Mouse (Mus musculus) E14TG2a.4 (cell line): ENCODE measurements around the gene Serpina1d.
"Not testable (repeated sequence)": the region's sequence is repeated elsewhere in the genome, so short reads cannot be mapped to it uniquely, and the experiment has no call there.

Experiments
- H3K27me3 ChIP-seq: 2 replicates; pipeline ENCODE4 v1.6.1; 2014; ENCODE audit warnings: low read length, control low read depth; ENCODE audit not compliant: insufficient read depth
- H3K36me3 ChIP-seq: 2 replicates; pipeline ENCODE4 v1.6.1; 2014; ENCODE audit warnings: low read length, control low read depth; ENCODE audit not compliant: insufficient read depth
- H3K4me1 ChIP-seq: replicated peaks from 2 replicates; pipeline ENCODE4 v1.6.1; 2014; ENCODE audit warnings: low read depth, low read length, control low read depth
- H3K4me3 ChIP-seq: replicated peaks from 2 replicates; pipeline ENCODE4 v1.5.1; 2014; ENCODE audit warnings: mild to moderate bottlenecking, low read length
- H3K9me3 ChIP-seq: 2 replicates; pipeline ENCODE4 v1.6.1; 2014; ENCODE audit warnings: low read length, control low read depth

The Serpina1d gene

GRCm38 (mm10) chr12:103773246-103773851 is at the start of gene Serpina1d:
TSS of gene Serpina1d (minus strand) at chr12:103773592.
- not testable (repeated sequence) for H3K4me3 ChIP-seq, H3K27me3 ChIP-seq, H3K9me3 ChIP-seq, H3K36me3 ChIP-seq, H3K4me1 ChIP-seq

GRCm38 (mm10) chr12:103770597-103770996 is 2.8 kb downstream of the Serpina1d start:
- not testable (repeated sequence) for H3K4me1 ChIP-seq, H3K27me3 ChIP-seq, H3K4me3 ChIP-seq, H3K9me3 ChIP-seq, H3K36me3 ChIP-seq

- not testable (repeated sequence) for H3K4me3 ChIP-seq, H3K27me3 ChIP-seq, H3K36me3 ChIP-seq, H3K4me1 ChIP-seq
- H3K9me3 ChIP-seq, result peaks cover 17% of the 10 kb centered on the region
Observed at GRCm38 (mm10) chr12:103763083-103763482, 10.3 kb downstream of the Serpina1d start.

DNA sequence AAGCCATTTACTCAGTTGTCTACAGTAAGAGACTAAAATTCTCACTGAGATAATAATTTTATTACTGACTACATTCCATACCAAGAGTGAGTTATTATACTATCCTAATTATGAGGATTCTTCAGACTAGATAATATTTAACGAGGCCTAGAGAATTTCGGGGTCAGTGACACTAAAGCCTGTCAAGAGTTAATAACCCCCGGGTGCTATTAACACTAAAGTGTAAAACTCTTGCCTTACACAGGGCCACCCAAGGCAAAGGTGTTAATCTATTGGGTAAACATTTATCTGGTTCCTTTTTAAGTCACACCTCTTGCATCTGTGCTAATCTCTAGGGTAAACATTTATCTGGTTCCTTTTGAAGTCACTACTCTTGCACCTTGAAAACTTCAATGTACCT is 13.1 kb downstream of the Serpina1d start:
- H3K9me3 ChIP-seq, result peaks cover 11% of the 10 kb centered on the region
- H3K27me3 ChIP-seq, H3K4me3 ChIP-seq, H3K36me3 ChIP-seq, H3K4me1 ChIP-seq: not testable (repeated sequence)

DNA sequence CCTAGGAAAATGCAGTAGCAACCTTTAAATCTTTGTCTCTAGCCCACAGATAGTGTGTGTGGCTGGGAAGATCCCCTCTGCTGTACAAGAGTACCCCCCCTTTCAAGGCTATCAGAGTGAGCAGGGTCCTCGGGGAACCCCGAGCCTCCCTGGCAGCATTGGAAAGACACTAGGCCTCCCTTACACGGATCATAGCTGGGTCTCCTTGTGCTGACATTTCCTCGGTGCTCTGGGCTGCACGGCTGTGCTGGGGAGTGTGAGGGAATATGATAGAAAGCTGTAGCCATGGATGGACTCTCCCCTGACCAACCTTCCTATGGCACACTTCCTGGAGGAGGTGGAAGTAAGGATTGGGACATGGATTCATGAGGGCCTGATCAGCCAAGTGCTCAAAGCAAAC is 27.4 kb downstream of the Serpina1d start:
- H3K4me1 ChIP-seq, H3K4me3 ChIP-seq, H3K27me3 ChIP-seq, H3K36me3 ChIP-seq: not testable (repeated sequence)
- peaks cover 18% of the 10 kb centered on the region for H3K9me3 ChIP-seq

DNA sequence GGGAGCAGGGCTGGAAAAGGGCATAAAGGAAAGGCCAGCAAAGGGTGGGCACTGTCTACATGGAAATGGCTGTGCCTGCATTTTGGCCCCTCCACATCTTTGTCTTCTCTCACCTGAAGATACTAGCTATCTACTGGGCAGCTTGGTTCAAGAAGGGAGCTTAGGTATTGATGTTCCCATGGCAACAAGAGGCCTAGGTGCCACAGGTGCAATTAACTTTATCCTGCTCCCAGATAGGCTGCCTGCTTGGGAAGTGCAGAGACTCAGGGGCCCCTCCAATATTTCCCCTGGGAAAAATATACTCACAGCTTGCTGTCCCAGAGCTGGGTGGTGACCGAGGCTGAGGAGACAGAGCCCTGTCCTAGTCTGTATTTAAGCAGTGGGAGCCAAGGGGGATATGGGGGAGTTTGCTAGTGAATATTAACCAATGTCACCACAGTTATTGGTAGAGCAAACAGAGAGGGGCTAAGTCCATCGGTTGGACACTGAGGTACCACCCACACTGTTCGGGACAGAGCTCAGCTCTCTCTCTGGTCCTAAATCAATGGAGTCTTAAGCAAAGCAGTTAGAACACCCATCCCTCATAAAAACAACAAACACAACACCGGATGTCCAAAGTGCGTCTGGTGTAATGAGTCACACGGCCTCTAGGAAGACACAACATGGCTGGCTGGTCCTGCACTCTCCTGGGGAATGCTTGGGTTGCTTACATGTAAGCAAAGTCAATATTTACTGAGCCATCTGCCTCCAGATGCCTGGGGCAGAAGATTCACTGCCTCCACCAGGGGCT is 35.4 kb downstream of the Serpina1d start:
- not testable (repeated sequence) for H3K4me1 ChIP-seq, H3K27me3 ChIP-seq, H3K9me3 ChIP-seq, H3K36me3 ChIP-seq, H3K4me3 ChIP-seq

GRCm38 (mm10) chr12:103735566-103735965 is 37.8 kb downstream of the Serpina1d start:
- not testable (repeated sequence) for H3K4me1 ChIP-seq, H3K4me3 ChIP-seq, H3K36me3 ChIP-seq, H3K9me3 ChIP-seq, H3K27me3 ChIP-seq

- H3K36me3 ChIP-seq, result not testable (repeated sequence)
- H3K9me3 ChIP-seq, result peaks cover 13% of the 10 kb centered on the region; the same call in 1 of the 2 replicates
Observed at GRCm38 (mm10) chr12:103735101-103735500, 38.3 kb downstream of the Serpina1d start.

More at GRCm38 (mm10) chr12:103735101-103735500, 38.3 kb downstream of the Serpina1d start:
- not testable (repeated sequence) for H3K4me1 ChIP-seq, H3K4me3 ChIP-seq, H3K27me3 ChIP-seq
